Comparison of ENCODE assay signal across 8 mouse cellular contexts in genomic region chr19:4755565-4756192, GRCm38 (mm10). TPM values are rescaled to one million over a fixed set of nuclear protein-coding genes. Genes with fewer than 3 reads are reported as not detected.
DNase-seq lines count a peak whose midpoint lies in the region; ATAC-seq lines count a peak whose summit lies in the region.

No protein-coding gene starts in this region.

- H3K27ac ChIP-seq in embryonic facial prominence, embryonic 14.5 days (replicated peaks; ENCODE audit: low read depth, low read length), result peak overlapping the region; percentile 90
- H3K27ac ChIP-seq in kidney, embryonic 14.5 days (ENCODE audit: low read depth, low read length), result peak overlapping the region; percentile 88
- peak overlapping the region; percentile 97 for H3K27ac ChIP-seq in limb, embryonic 15.5 days

- 1% methylated on average over 10 of the region's 10 CpGs for WGBS in embryonic facial prominence, embryonic 14.5 days
- WGBS in kidney, embryonic 14.5 days, result 0% methylated on average over 10 of the region's 10 CpGs
- under 1% methylated on average over 10 of the region's 10 CpGs for WGBS in limb, embryonic 15.5 days

- H3K9ac ChIP-seq in embryonic facial prominence, embryonic 14.5 days (ENCODE audit: low read depth, low read length), result peak overlapping the region; percentile 62
- H3K9ac ChIP-seq in kidney, embryonic 14.5 days (ENCODE audit: low read depth, low read length), result peak overlapping the region; percentile 79
- peak overlapping the region; percentile 57 for H3K9ac ChIP-seq in limb, embryonic 15.5 days

- peaks cover 23% of the 10 kb centered on the region for H3K4me1 ChIP-seq in embryonic facial prominence, embryonic 14.5 days (ENCODE audit: control insufficient read depth, insufficient read depth, low read length)
- peaks cover 16% of the 10 kb centered on the region for H3K4me1 ChIP-seq in kidney, embryonic 14.5 days (ENCODE audit: control insufficient read depth, insufficient read depth, low read length)
- peaks cover 18% of the 10 kb centered on the region for H3K4me1 ChIP-seq in limb, embryonic 15.5 days

- peak; percentile 97 for DNase-seq in 3T3-L1 (ENCODE audit: low read depth, low spot score)
- DNase-seq in adrenal gland, postnatal 4 days (ENCODE audit: low spot score in 2 of 2), result peak; percentile 60 to 84
- DNase-seq in embryonic facial prominence, embryonic 14.5 days (ENCODE audit: low spot score), result peak; percentile 94
- peak; percentile 82 to 90 for DNase-seq in heart, adult 9 months (ENCODE audit: low spot score in 2 of 2)
- DNase-seq in monocyte, adult 2 months (ENCODE audit: low read depth in 1 of 2, low spot score in 2 of 2), result peak; percentile 71 to 84
- DNase-seq in spleen, postnatal 36 days (ENCODE audit: low spot score in 2 of 2), result peak; percentile 83 to 88

- H3K4me2 ChIP-seq in embryonic facial prominence, embryonic 14.5 days (ENCODE audit: low read depth, low read length), result peak overlapping the region; percentile 75
- H3K4me2 ChIP-seq in kidney, embryonic 14.5 days (replicated peaks; ENCODE audit: low read depth, low read length), result peak overlapping the region; percentile 60
- peak overlapping the region; percentile 68 for H3K4me2 ChIP-seq in limb, embryonic 15.5 days

- peak; percentile 79 for ATAC-seq in embryonic facial prominence, embryonic 14.5 days (ENCODE audit: low read depth)
- ATAC-seq in kidney, embryonic 14.5 days (ENCODE audit: low FRiP score, low TSS enrichment), result peak; percentile 46
- peak; percentile 35; the same call in 1 of the 2 replicates for ATAC-seq in limb, embryonic 15.5 days (ENCODE audit: insufficient number of reproducible peaks, low FRiP score, low TSS enrichment, low read depth)

- peaks cover 24% of the 10 kb centered on the region for H3K36me3 ChIP-seq in embryonic facial prominence, embryonic 14.5 days (ENCODE audit: control insufficient read depth, insufficient read depth, low read length)
- peaks cover 18% of the 10 kb centered on the region; the same call in 1 of the 2 replicates for H3K36me3 ChIP-seq in kidney, embryonic 14.5 days (ENCODE audit: control insufficient read depth, insufficient read depth, low read length)
- H3K36me3 ChIP-seq in limb, embryonic 15.5 days, result 0 out of 2 replicates have a peak, but pooled peaks cover 5% of the 10 kb centered on the region

- H3K9me3 ChIP-seq in embryonic facial prominence, embryonic 14.5 days (ENCODE audit: control insufficient read depth, low read length), result no peaks in the 10 kb centered on the region
- no peaks in the 10 kb centered on the region for H3K9me3 ChIP-seq in kidney, embryonic 14.5 days (ENCODE audit: control insufficient read depth, low read length)
- H3K9me3 ChIP-seq in limb, embryonic 15.5 days, result no peaks in the 10 kb centered on the region

- peak overlapping the region; percentile 58 for H3K4me3 ChIP-seq in embryonic facial prominence, embryonic 14.5 days (ENCODE audit: low read depth, low read length)
- H3K4me3 ChIP-seq in kidney, embryonic 14.5 days (ENCODE audit: low read length), result peak overlapping the region; percentile 74
- peak overlapping the region; percentile 72 for H3K4me3 ChIP-seq in limb, embryonic 15.5 days

- no peaks in the 10 kb centered on the region for H3K27me3 ChIP-seq in embryonic facial prominence, embryonic 14.5 days (replicated peaks; ENCODE audit: control insufficient read depth, insufficient read depth, low read length)
- no peaks in the 10 kb centered on the region for H3K27me3 ChIP-seq in kidney, embryonic 14.5 days (ENCODE audit: control insufficient read depth, insufficient read depth, low read length)
- H3K27me3 ChIP-seq in limb, embryonic 15.5 days, result no peaks in the 10 kb centered on the region

RNA-seq across cellular contexts. Expression of gene Rbm4b, which starts 0.6 kb away (rescaled TPM):
- total RNA-seq in adrenal gland, postnatal 4 days (2021), result 10 to 100 TPM; 15.7 to 15.9 TPM
- polyA plus RNA-seq in embryonic facial prominence, embryonic 14.5 days (2014; fragmentation: Nextera tagmentation; extraction: Ambion mirVana), result 41.1 and 50.0 TPM in 2 replicates
- 69.2 and 79.8 TPM in 2 replicates for polyA plus RNA-seq in kidney, embryonic 14.5 days (2014; fragmentation: Nextera tagmentation; extraction: Ambion mirVana)
- 56.3 and 56.9 TPM in 2 replicates for polyA plus RNA-seq in limb, embryonic 15.5 days (2015; fragmentation: Nextera tagmentation; extraction: Ambion mirVana)

RNA-seq across cellular contexts. Expression of gene Rbm4, which starts 38.0 kb away (rescaled TPM):
- total RNA-seq in adrenal gland, postnatal 4 days (2021), result 10 to 100 TPM; 65.4 to 65.7 TPM
- 68.6 and 72.0 TPM in 2 replicates for polyA plus RNA-seq in embryonic facial prominence, embryonic 14.5 days (2014; fragmentation: Nextera tagmentation; extraction: Ambion mirVana)
- polyA plus RNA-seq in kidney, embryonic 14.5 days (2014; fragmentation: Nextera tagmentation; extraction: Ambion mirVana), result 64.7 and 69.6 TPM in 2 replicates
- polyA plus RNA-seq in limb, embryonic 15.5 days (2015; fragmentation: Nextera tagmentation; extraction: Ambion mirVana), result 60.3 and 63.0 TPM in 2 replicates

RNA-seq across cellular contexts. Expression of gene Sptbn2, which starts 44.7 kb away (rescaled TPM):
- total RNA-seq in adrenal gland, postnatal 4 days (2021), result 1 to 10 TPM; 4.7 to 5.3 TPM
- 3.7 and 4.0 TPM in 2 replicates for polyA plus RNA-seq in embryonic facial prominence, embryonic 14.5 days (2014; fragmentation: Nextera tagmentation; extraction: Ambion mirVana)
- polyA plus RNA-seq in kidney, embryonic 14.5 days (2014; fragmentation: Nextera tagmentation; extraction: Ambion mirVana), result 1.8 and 2.9 TPM in 2 replicates
- polyA plus RNA-seq in limb, embryonic 15.5 days (2015; fragmentation: Nextera tagmentation; extraction: Ambion mirVana), result 5.5 TPM in 2 replicates

RNA-seq across cellular contexts. Expression of gene Gm21992, which starts 55.7 kb away (rescaled TPM):
- total RNA-seq in adrenal gland, postnatal 4 days (2021), result 10 to 100 TPM; 15.1 to 27.1 TPM
- polyA plus RNA-seq in embryonic facial prominence, embryonic 14.5 days (2014; fragmentation: Nextera tagmentation; extraction: Ambion mirVana), result 14.9 and 17.1 TPM in 2 replicates
- 30.6 and 41.2 TPM in 2 replicates for polyA plus RNA-seq in kidney, embryonic 14.5 days (2014; fragmentation: Nextera tagmentation; extraction: Ambion mirVana)
- polyA plus RNA-seq in limb, embryonic 15.5 days (2015; fragmentation: Nextera tagmentation; extraction: Ambion mirVana), result 31.2 and 31.5 TPM in 2 replicates

RNA-seq across cellular contexts. Expression of gene Rbm14, which starts 55.8 kb away (rescaled TPM):
- total RNA-seq in adrenal gland, postnatal 4 days (2021), result 10 to 100 TPM; 55.8 to 57.7 TPM
- 61.5 and 65.3 TPM in 2 replicates for polyA plus RNA-seq in embryonic facial prominence, embryonic 14.5 days (2014; fragmentation: Nextera tagmentation; extraction: Ambion mirVana)
- 71.4 and 102 TPM in 2 replicates for polyA plus RNA-seq in kidney, embryonic 14.5 days (2014; fragmentation: Nextera tagmentation; extraction: Ambion mirVana)
- polyA plus RNA-seq in limb, embryonic 15.5 days (2015; fragmentation: Nextera tagmentation; extraction: Ambion mirVana), result 70.3 and 70.7 TPM in 2 replicates

Comparison
In these comparisons a context has a peak if more than half of its experiments do, and no peak if none do; other contexts are left out.
1. Peak in every context shown above with its lines: DNase-seq, ATAC-seq, H3K4me3 ChIP-seq and H3K27ac ChIP-seq.